Mouse (Mus musculus): ENCODE results near the gene Wfdc9.
"Not testable (repeated sequence)": the region's sequence is repeated elsewhere in the genome, so short reads cannot be mapped to it uniquely, and the experiment has no call there.

Gene Wfdc9

GRCm38 (mm10) chr2:164621775-164622174, 34.6 kb downstream of the Wfdc9 start:
- intact Hi-C loops (cut with DNase I) = no loop called here

DNA sequence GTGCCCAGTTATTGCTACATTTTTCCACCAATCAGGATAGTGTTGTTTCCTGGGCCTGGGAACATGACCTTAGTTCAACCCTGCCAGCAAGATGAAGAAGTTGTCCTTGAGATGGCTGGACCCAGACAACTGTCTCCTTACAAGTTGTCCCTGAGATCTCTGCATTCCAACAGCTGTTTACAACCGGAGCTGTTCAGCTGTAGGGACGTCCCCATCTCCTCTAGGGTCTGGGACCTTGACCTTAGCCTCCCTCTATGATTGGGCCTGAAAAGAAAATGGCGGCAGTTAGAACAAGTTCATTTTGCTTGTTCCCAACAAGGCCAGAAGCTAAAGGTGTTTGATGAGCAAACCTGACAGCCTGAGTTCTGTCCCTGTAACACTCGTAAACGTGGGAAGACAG, 37.3 kb downstream of the Wfdc9 start:
- intact Hi-C loops (cut with DNase I) = no loop called here

- intact Hi-C loops (cut with DNase I) = no loop called here
Observed at GRCm38 (mm10) chr2:164615386-164615785, 41.0 kb downstream of the Wfdc9 start.

- intact Hi-C loops (cut with DNase I) = not testable (repeated sequence)
Observed at GRCm38 (mm10) chr2:164613471-164613870, 42.9 kb downstream of the Wfdc9 start, which contains the start of the genes Wfdc6b and Wfdc8. Wfdc6b (plus strand) TSS chr2:164613522. Wfdc8 (minus strand) TSS chr2:164613626.

DNA sequence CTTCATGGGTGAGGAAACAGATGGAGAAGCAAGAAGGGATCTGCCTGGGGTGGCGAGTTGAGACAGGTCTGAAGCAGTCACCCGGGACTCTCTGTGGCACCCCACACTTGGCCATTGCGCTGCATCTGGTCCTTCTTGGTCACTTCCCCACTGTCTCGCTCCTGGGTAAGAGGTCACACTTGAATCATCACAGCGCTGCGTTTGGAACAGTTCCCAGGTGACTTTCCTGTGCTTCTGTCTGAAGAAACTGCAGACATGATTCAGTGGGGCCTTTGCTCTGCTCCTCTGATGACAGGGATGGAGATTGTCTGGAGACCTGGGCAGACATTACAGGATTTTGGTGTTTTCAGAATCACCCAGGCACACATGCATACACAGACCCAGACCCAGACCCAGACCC, 47.6 kb downstream of the Wfdc9 start:
- intact Hi-C loops (cut with DNase I) = no loop called here

- intact Hi-C loops (cut with DNase I) = no loop called here
Observed at GRCm38 (mm10) chr2:164604411-164604810, 52.0 kb downstream of the Wfdc9 start.

- intact Hi-C loops (cut with DNase I) = no loop called here
Observed at GRCm38 (mm10) chr2:164603482-164603881, 52.9 kb downstream of the Wfdc9 start.

DNA sequence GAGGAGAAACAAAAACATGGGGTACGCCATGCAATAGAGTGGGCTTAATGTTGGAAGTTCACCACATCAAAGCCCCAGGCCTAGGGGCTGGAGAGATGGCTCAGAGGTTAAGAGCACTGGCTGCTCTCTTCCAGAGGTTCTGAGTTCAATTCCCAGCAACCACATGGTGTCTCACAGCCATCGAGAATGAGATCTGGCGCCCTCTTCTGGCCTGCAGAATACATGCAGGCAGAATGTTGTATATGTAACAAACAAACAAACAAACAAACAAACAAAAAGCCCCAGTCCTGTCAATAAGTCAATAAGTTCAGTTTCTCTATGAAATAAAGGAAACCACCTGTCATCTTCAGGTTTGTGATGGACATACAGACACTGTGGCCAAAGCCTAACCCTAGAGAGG, 56.2 kb downstream of the Wfdc9 start:
- intact Hi-C loops (cut with DNase I) = no loop called here

Measured in adrenal gland (tissue).